Mouse (Mus musculus): ENCODE results near the gene Esyt2.

Gene Esyt2

GRCm38 (mm10) chr12:116281427-116282281 is 658 bp downstream of the Esyt2 start:
- peak; percentile 64 for DNase-seq

- no peak for DNase-seq
Observed at GRCm38 (mm10) chr12:116282856-116283255, 1.9 kb downstream of the Esyt2 start.

- no peak for DNase-seq
Observed at GRCm38 (mm10) chr12:116283511-116283910, 2.5 kb downstream of the Esyt2 start.

- DNase-seq: no peak
Observed at GRCm38 (mm10) chr12:116293185-116293584, 12.2 kb downstream of the Esyt2 start.

- no peak for DNase-seq
Observed at GRCm38 (mm10) chr12:116293599-116294292, 12.8 kb downstream of the Esyt2 start.

- DNase-seq: no peak
Observed at GRCm38 (mm10) chr12:116299906-116300305, 18.9 kb downstream of the Esyt2 start.

GRCm38 (mm10) chr12:116302181-116302580 is 21.2 kb downstream of the Esyt2 start:
- DNase-seq: no peak

GRCm38 (mm10) chr12:116306042-116306441 is 25.0 kb downstream of the Esyt2 start:
- no peak for DNase-seq

GRCm38 (mm10) chr12:116307870-116308269 is 26.9 kb downstream of the Esyt2 start:
- no peak for DNase-seq

- DNase-seq: no peak
Observed at GRCm38 (mm10) chr12:116308612-116309011, 27.6 kb downstream of the Esyt2 start.

GRCm38 (mm10) chr12:116313816-116314215 is 32.8 kb downstream of the Esyt2 start:
- no peak for DNase-seq

GRCm38 (mm10) chr12:116315498-116315897 is 34.5 kb downstream of the Esyt2 start:
- DNase-seq: no peak

GRCm38 (mm10) chr12:116317818-116318217 is 36.8 kb downstream of the Esyt2 start:
- DNase-seq: no peak

GRCm38 (mm10) chr12:116325545-116325944 is 44.5 kb downstream of the Esyt2 start:
- DNase-seq: no peak

- no peak for DNase-seq
Observed at GRCm38 (mm10) chr12:116326159-116326558, 45.2 kb downstream of the Esyt2 start.

GRCm38 (mm10) chr12:116334253-116334652 is 53.3 kb downstream of the Esyt2 start:
- no peak for DNase-seq

- no peak for DNase-seq
Observed at GRCm38 (mm10) chr12:116340160-116340559, 59.2 kb downstream of the Esyt2 start.

- no peak for DNase-seq
Observed at GRCm38 (mm10) chr12:116348755-116349286, 67.8 kb downstream of the Esyt2 start.

GRCm38 (mm10) chr12:116349376-116349775 is 68.4 kb downstream of the Esyt2 start:
- no peak for DNase-seq

GRCm38 (mm10) chr12:116351022-116351421 is 70.0 kb downstream of the Esyt2 start:
- no peak for DNase-seq

- DNase-seq: no peak
Observed at GRCm38 (mm10) chr12:116352404-116352803, 71.4 kb downstream of the Esyt2 start.

GRCm38 (mm10) chr12:116354694-116355093 is 73.7 kb downstream of the Esyt2 start:
- DNase-seq: no peak

GRCm38 (mm10) chr12:116362091-116362490 is 81.1 kb downstream of the Esyt2 start:
- DNase-seq: no peak

- no peak for DNase-seq
Observed at GRCm38 (mm10) chr12:116366900-116367299, 85.9 kb downstream of the Esyt2 start.

Data from cerebellum, adult 11-12 months (tissue).